Mouse (Mus musculus) hindbrain, embryonic 11.5 days (tissue): ENCODE measurements around the gene Naxe. TPM values are rescaled to one million over a fixed set of nuclear protein-coding genes. Genes with fewer than 3 reads are reported as not detected.

ENCODE experiments used
- ATAC-seq: fragments of 200-750 bp; cut with Nextera tagmentation; 2 replicates; pipeline ENCODE4 v1.8.0; 2017; ENCODE audit warnings: mild to moderate bottlenecking, moderate TSS enrichment, moderate library complexity; ENCODE audit not compliant: low FRiP score
- DNase-seq: peaks from one replicate; pipeline ENCODE4 v3.0.0-alpha.2; 2015; ENCODE audit warnings: low spot score
- H3K27ac ChIP-seq: fragments of 300-500 bp; sonication (generic); 2 replicates; pipeline ENCODE4 v1.5.1; 2014; ENCODE audit warnings: mild to moderate bottlenecking, low read depth, low read length
- H3K27me3 ChIP-seq: fragments of 300-500 bp; sonication (generic); 2 replicates; pipeline ENCODE4 v1.6.1; 2014; ENCODE audit warnings: mild to moderate bottlenecking, low read length, moderate library complexity, mixed read lengths; ENCODE audit not compliant: control insufficient read depth, insufficient read depth
- H3K36me3 ChIP-seq: fragments of 300-500 bp; sonication (generic); 2 replicates; pipeline ENCODE4 v1.6.1; 2014; ENCODE audit warnings: mild to moderate bottlenecking, low read length, moderate library complexity, mixed read lengths; ENCODE audit not compliant: control insufficient read depth, insufficient read depth
- H3K4me1 ChIP-seq: fragments of 300-500 bp; sonication (generic); replicated peaks from 2 replicates; pipeline ENCODE4 v1.6.1; 2014; ENCODE audit warnings: low read length, mixed read lengths; ENCODE audit not compliant: control insufficient read depth, insufficient read depth
- H3K4me2 ChIP-seq: fragments of 300-500 bp; sonication (generic); replicated peaks from 2 replicates; pipeline ENCODE4 v1.6.1; 2014; ENCODE audit warnings: mild to moderate bottlenecking, low read depth, low read length
- H3K4me3 ChIP-seq: fragments of 300-500 bp; sonication (generic); 2 replicates; pipeline ENCODE4 v1.5.1; 2014; ENCODE audit warnings: low read depth, low read length
- H3K9ac ChIP-seq: fragments of 300-500 bp; sonication (generic); 2 replicates; pipeline ENCODE4 v1.6.1; 2014; ENCODE audit warnings: low read depth, low read length
- H3K9me3 ChIP-seq: fragments of 300-500 bp; sonication (generic); 2 replicates; pipeline ENCODE4 v1.6.1; 2016; ENCODE audit warnings: low read length; ENCODE audit not compliant: control insufficient read depth
- WGBS: fragments of 180-500 bp; shearing (Covaris S2); extraction: QIAGEN DNeasy Blood & Tissue Kit; methylation state at CpG from one replicate; pipeline ENCODE4 v1.1.7; 2014; 5-methylcytosine and 5-hydroxymethylcytosine counted together
- polyA plus RNA-seq: library from polyadenylated mRNA; unstranded; fragments of >200 nt; fragmentation: Nextera tagmentation; extraction: Ambion mirVana; gene quantifications from 2 replicates; pipeline ENCODE4 v1.2.1, GENCODE M21; 2014

The Naxe gene
- 133 and 138 TPM in 2 replicates for polyA plus RNA-seq

DNA sequence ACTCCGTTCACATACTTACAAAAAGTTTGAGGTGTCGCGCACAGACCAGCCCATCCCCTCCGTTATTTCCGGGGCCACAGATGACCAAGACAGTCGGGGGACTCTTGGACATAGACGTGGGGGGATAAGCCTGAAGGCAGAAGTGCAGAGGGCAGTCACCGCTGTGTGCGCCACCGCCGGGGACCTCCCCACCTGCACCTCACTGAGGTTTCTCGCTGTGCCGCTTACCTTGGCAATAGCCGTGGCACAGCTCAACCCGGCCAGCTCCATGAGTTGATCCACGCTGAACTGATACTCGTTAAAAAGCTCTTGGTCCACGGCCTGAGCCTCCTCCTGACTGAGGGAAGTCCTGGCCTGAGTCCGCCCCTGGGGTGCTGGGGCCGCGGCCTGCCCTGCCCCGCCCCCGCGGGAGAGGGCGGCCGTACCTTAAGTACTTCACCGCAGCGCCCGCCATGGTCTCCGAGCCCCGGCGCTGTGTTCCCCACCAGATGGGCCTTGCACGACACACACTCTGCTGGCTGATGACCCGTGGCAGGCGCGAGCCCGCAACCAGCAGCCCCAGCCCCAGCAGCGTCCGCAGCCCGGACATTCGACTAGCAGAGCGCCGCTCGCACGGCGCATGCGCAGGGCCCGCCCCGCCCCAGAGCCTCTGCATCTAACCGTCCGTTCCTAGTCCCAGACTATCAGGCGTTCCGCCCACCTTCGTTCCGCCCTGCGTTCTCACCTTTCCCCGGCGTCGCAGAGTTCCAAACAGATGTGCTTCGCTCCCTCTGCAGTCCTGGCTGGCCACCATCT, at the start of gene Naxe:
Naxe (minus strand) TSS at position 594 of the 795 bp plus-strand sequence.
- Histone ChIP-seq H3K4me2 (peak within 1 kb of the TSS; percentile 85), H3K9ac (peak within 1 kb of the TSS; percentile 87), H3K27me3 (no peaks in the 10 kb centered on the region), H3K27ac (peak within 1 kb of the TSS; percentile 78), H3K9me3 (no peaks in the 10 kb centered on the region), H3K36me3 (peaks cover 3% of the 10 kb centered on the region; the same call in 1 of the 2 replicates), H3K4me3 (peak within 1 kb of the TSS; percentile 87), H3K4me1 (0 out of 2 replicates have a peak, but pooled peaks cover 4% of the 10 kb centered on the region)
- WGBS, result under 1% methylated on average over 59 of the region's 60 CpGs
- peak; percentile 95 for DNase-seq
- peak; percentile 94 for ATAC-seq

DNA sequence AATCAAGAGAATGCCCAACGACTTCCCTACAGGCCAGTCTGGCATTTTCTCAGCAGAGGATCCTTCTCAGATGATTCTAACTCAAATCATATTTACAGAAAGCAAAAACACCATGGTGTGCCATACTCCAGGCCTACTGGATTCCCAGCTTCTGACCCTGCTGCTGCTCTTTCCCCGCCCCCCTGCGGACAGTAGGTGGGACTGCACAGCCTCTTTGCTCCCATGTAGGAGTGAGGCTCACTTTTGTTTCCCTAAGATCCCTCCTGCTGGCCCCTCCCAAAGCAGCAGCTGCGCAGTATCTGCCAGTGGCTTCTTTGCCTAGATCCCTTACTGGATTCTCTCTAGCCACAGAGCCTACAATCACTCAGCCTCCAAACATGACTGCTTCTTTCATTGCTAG, 47.8 kb upstream of the Naxe start:
- Histone ChIP-seq H3K4me2 (no peak overlapping the region), H3K9ac (no peak overlapping the region), H3K4me3 (no peak overlapping the region), H3K27me3 (no peaks in the 10 kb centered on the region; the same call in 1 of the 2 replicates), H3K4me1 (no peaks in the 10 kb centered on the region), H3K27ac (no peak overlapping the region), H3K36me3 (0 out of 2 replicates have a peak, but pooled peaks cover 2% of the 10 kb centered on the region), H3K9me3 (no peaks in the 10 kb centered on the region)
- WGBS, result 77% methylated on average over 4 of the region's 4 CpGs
- ATAC-seq, result no peak
- DNase-seq, result no peak

DNA sequence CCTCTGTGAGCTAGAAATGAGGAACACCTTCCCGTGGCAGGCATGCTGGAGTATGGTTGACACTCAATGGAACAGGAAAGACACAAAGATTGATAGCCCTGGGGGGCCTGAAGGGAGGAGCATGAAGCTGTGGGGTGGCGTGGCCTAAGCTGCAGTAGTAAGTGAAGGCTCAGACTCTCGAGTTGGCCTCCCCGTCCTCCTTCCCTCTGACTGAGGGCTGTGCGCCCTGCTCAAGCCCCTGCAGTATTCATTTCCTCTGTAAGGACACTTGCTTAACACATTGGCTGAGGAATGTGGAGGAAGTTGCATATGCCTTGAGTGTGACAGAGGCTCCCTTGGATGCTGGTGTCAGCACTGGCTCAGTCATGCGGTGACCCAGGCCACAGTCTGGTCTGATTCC, 44.3 kb upstream of the Naxe start:
- no peaks in the 10 kb centered on the region; the same call in 1 of the 2 replicates for H3K27me3 ChIP-seq
- H3K9me3 ChIP-seq, result no peaks in the 10 kb centered on the region
- DNase-seq, result no peak
- no peaks in the 10 kb centered on the region for H3K4me1 ChIP-seq
- ATAC-seq, result no peak
- H3K9ac ChIP-seq, result no peak overlapping the region
- WGBS, result 76% methylated on average over 6 of the region's 6 CpGs
- H3K4me2 ChIP-seq, result no peak overlapping the region
- peaks cover 4% of the 10 kb centered on the region; the same call in 1 of the 2 replicates for H3K36me3 ChIP-seq
- no peak overlapping the region for H3K4me3 ChIP-seq
- no peak overlapping the region for H3K27ac ChIP-seq

DNA sequence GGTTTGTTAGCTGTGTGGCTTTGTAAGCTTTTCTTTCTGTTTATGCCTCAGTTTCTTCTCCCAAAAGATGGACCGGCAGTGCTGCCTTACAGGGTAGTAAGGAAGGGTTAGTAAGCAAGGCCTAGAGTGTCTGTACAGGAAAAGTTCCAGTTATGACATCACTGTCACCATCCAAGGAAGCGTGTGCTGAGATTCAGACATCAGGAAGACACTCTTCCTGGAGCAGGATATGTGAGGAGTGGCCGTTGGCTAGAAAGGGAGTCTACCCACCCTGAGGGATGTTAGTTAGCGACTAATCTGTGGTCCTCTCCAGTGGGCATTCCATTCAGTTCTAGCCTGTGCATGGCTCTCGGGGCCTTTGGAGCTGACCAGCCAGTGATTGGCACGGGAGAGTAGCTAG, 43.9 kb upstream of the Naxe start:
- ATAC-seq, result no peak
- Histone ChIP-seq H3K4me3 (no peak overlapping the region), H3K9ac (no peak overlapping the region), H3K9me3 (no peaks in the 10 kb centered on the region), H3K27ac (no peak overlapping the region), H3K27me3 (no peaks in the 10 kb centered on the region; the same call in 1 of the 2 replicates), H3K4me1 (no peaks in the 10 kb centered on the region), H3K36me3 (peaks cover 4% of the 10 kb centered on the region; the same call in 1 of the 2 replicates), H3K4me2 (no peak overlapping the region)
- WGBS, result 87% methylated on average over 6 of the region's 6 CpGs
- no peak for DNase-seq

DNA sequence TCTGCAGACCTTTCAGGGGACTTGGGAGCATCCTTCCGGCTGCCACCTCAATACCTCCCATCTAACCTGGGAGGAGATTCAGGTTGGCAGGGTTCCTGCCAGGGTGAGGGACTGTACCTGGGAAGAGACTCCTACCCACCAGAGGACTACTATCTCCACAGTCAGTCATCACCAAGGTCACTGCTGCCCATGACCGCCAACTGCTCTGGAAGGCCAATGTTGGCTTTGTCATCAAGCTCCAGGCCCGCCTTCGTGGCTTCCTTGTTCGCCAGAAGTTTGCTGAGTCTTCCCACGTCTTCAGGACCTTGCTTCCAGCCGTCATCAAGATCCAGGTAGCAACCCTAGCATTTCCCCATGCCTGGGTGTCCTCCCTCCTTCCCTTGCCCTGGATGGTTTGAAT, 43.4 kb upstream of the Naxe start:
- Histone ChIP-seq H3K4me3 (no peak overlapping the region), H3K27me3 (no peaks in the 10 kb centered on the region; the same call in 1 of the 2 replicates), H3K4me2 (no peak overlapping the region), H3K4me1 (no peaks in the 10 kb centered on the region), H3K27ac (no peak overlapping the region), H3K9ac (no peak overlapping the region), H3K9me3 (no peaks in the 10 kb centered on the region), H3K36me3 (peaks cover 4% of the 10 kb centered on the region; the same call in 1 of the 2 replicates)
- WGBS, result 88% methylated on average over 7 of the region's 7 CpGs
- no peak for ATAC-seq
- no peak for DNase-seq

DNA sequence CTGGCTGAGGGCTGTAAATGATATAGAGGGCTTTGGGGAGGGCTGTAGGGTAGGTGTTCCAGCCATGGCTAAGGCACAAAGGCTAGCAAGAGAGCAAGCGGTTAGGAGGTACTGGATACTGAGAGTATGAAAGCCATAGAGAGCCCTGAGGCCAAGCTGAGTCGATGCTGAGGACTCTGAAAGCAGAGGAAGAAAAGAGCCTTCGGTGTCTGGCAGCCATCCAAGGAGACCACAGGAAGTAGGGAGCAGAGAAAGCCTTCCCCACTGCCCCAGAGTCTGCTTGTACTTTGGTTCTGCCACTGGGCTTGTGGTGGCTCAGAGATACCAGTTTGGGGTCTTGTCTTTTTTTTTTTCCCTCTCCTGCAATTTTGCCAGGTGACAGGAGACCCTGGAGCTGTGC, 42.0 kb upstream of the Naxe start:
- DNase-seq, result no peak

DNA sequence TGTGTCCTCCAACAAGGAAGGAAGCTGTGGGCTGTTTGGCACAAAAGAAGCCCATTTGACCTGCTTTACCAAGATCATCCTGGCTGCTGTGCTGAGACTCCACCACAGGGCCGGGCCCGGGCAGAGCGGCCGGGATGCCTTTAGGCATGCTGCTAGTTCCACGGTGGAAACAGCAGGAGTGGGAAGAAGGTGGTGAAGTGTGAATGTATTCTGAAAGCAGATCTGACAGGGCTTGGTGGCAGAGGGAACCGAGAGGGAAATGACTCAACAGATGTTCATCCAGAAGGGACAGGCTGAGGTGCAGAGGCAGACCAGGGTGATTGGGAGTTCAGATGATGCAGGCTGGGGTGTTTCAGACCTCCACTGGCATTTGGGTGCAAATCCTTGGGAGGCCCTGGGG, 39.4 kb upstream of the Naxe start:
- Histone ChIP-seq H3K27me3 (no peaks in the 10 kb centered on the region; the same call in 1 of the 2 replicates), H3K9me3 (no peaks in the 10 kb centered on the region), H3K27ac (no peak overlapping the region), H3K4me3 (no peak overlapping the region), H3K4me1 (no peaks in the 10 kb centered on the region), H3K36me3 (peaks cover 4% of the 10 kb centered on the region; the same call in 1 of the 2 replicates), H3K4me2 (no peak overlapping the region), H3K9ac (no peak overlapping the region)
- no peak for DNase-seq
- 83% methylated on average over 6 of the region's 6 CpGs for WGBS
- no peak for ATAC-seq

More for the DNA sequence above, 42.0 kb upstream of the Naxe start:
- ATAC-seq, result no peak
- no peak overlapping the region for H3K4me3 ChIP-seq
- H3K9me3 ChIP-seq, result no peaks in the 10 kb centered on the region
- 94% methylated on average over 3 of the region's 3 CpGs for WGBS
- no peak overlapping the region for H3K27ac ChIP-seq
- no peak overlapping the region for H3K4me2 ChIP-seq
- no peak overlapping the region for H3K9ac ChIP-seq
- no peaks in the 10 kb centered on the region for H3K4me1 ChIP-seq
- peaks cover 4% of the 10 kb centered on the region; the same call in 1 of the 2 replicates for H3K36me3 ChIP-seq
- no peaks in the 10 kb centered on the region; the same call in 1 of the 2 replicates for H3K27me3 ChIP-seq

DNA sequence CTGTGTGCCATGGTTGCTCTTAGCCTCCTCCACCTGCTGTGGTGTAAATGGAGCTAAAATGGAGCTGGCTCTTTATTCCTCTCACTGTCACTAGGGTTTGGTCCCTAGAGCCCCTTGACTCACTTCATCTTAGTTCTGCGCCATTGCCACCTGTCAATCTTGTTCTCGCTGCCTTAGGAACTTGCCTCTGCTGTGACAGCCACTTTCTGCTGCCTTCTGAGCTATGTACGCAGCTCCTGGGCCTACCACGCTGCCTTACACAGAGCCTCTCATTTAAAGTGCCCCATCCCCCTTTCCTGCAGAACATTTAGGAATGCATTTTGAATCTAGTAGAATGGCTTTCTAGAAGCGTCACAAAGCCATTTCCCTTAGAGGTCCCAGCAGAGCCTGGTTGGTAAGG, 35.8 kb upstream of the Naxe start:
- WGBS, result 91% methylated on average over 5 of the region's 5 CpGs
- no peak for DNase-seq

DNA sequence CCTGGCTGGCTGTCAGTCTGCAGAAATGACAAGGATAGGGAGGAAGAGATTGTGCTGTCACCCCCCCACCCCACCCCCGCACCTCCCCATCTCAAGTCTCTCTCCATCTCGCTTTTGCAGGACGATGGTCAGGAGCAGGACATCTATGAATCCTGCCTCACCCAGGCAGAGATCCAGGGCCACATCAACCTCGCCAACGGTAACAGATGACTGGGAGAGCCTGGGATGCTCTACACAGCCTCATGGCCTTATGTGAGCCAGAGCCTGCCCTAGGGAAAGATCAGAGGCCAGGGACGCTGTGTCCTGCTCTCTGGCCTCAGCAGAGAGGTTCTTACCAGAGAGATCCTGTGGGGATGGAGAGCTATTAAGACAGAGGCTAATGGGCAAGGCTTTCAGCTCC, 32.3 kb upstream of the Naxe start:
- H3K9ac ChIP-seq, result no peak overlapping the region
- no peak overlapping the region for H3K4me2 ChIP-seq
- no peaks in the 10 kb centered on the region for H3K4me1 ChIP-seq
- no peak for DNase-seq
- H3K27me3 ChIP-seq, result no peaks in the 10 kb centered on the region
- no peak for ATAC-seq
- 94% methylated on average over 6 of the region's 6 CpGs for WGBS
- H3K4me3 ChIP-seq, result no peak overlapping the region
- H3K27ac ChIP-seq, result no peak overlapping the region
- H3K9me3 ChIP-seq, result no peaks in the 10 kb centered on the region
- H3K36me3 ChIP-seq, result peaks cover 3% of the 10 kb centered on the region; the same call in 1 of the 2 replicates

More for the DNA sequence above, 35.8 kb upstream of the Naxe start:
- no peak overlapping the region for H3K9ac ChIP-seq
- H3K4me2 ChIP-seq, result no peak overlapping the region
- no peak for ATAC-seq
- peaks cover 3% of the 10 kb centered on the region; the same call in 1 of the 2 replicates for H3K36me3 ChIP-seq
- H3K4me3 ChIP-seq, result no peak overlapping the region
- H3K4me1 ChIP-seq, result no peaks in the 10 kb centered on the region
- no peak overlapping the region for H3K27ac ChIP-seq
- H3K27me3 ChIP-seq, result no peaks in the 10 kb centered on the region
- no peaks in the 10 kb centered on the region for H3K9me3 ChIP-seq
